Mouse (Mus musculus) lung, adult 10 weeks (tissue): Measurements from ENCODE around the gene Hells. TPM values are rescaled to one million over a fixed set of nuclear protein-coding genes. Genes with fewer than 3 reads are reported as not detected.

Experiments
- polyA plus RNA-seq: library from polyadenylated mRNA; stranded (reverse); fragments of 350-450 nt; fragmentation: Illumina TruSeq; extraction: RNeasy Lipid Tissue Mini Kit (QIAGEN cat#74804); gene quantifications from one replicate; pipeline ENCODE4 v1.2.3, GENCODE M21; 2014; ENCODE audit warnings: low read depth, low replicate concordance; ENCODE audit not compliant: insufficient read depth

Hells gene
- polyA plus RNA-seq, result 0.97 TPM

GRCm38 (mm10) chr19:38930788-38931565, at the start of gene Hells:
TSS of gene Hells (plus strand) at chr19:38930915.

DNA sequence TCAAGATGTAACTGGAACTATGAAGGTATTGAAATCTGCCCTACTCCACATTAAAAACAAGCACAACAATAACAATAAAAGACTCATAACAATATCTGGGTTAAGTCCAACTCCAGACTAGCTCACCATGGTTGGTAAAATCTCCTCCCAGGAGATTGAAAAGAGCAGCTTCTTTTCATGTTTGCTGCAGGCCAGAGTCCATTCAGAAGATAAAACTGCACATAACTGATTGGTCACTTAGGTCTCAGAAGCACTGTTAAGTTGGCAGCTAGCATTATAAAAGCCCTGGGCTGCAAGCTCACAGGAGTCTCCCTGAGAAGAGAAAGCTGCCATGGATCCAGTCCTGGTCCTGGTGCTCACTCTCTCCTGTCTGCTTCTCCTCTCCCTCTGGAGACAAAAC, 76.0 kb downstream of the Hells start, which contains the start of gene Cyp2c55:
Gene Cyp2c55, plus strand, starts transcription at position 305 of the 400 bp plus-strand sequence.

Other genes starting within 250 kb of the Hells start
- 4.0 TPM for gene Noc3l, start 111.7 kb upstream of the Hells start, polyA plus RNA-seq
- gene Tbc1d12, start 94.3 kb upstream of the Hells start, polyA plus RNA-seq, result 3.6 TPM
- 0.15 TPM for gene Cyp2c55, start 76.1 kb downstream of the Hells start, polyA plus RNA-seq
- gene Cyp2c65, start 130.1 kb downstream of the Hells start, polyA plus RNA-seq, result not detected
- gene Cyp2c66, start 183.0 kb downstream of the Hells start, polyA plus RNA-seq, result not detected